ENCODE assay signal across 20 mouse cellular contexts in the genomic region with DNA sequence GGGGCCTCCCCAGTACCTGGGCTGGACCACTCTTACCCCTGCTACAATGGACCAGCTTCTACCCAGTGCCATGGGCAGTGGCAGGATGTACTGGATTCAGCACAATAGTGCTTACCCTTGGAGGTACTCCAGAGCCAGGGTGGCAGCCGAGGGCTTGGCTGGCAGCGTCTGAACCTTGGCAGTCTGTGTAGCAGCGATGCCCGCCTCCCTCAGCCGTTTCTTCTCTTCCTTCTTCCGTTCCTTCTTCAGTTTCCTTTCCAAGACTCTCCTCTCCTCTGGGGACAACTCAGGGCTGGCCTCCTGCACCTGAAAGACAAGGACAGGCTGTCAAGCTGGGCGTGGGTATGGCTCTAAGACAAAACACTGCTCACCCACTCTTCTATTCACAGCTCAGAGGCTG. TPM values are rescaled to one million over a fixed set of nuclear protein-coding genes. Genes with fewer than 3 reads are reported as not detected.
A peak's percentile ranks its signal among the peaks of the same experiment; 100 is the strongest.
DNase-seq lines count a peak whose midpoint lies in the region; ATAC-seq lines count a peak whose summit lies in the region.
"Had no signal": no experiment of that assay in that cellular context is flagged by ENCODE, and none has a peak within 500 bp of the region (broad histone marks: within the 10 kb centered on the region; RNA-seq: fewer than 3 reads in every experiment).

No protein-coding gene starts in this region.

- H3K4me2 ChIP-seq in heart, embryonic 11.5 days = no peak overlapping the region
- peak overlapping the region; percentile 45; the same call in 1 of the 2 replicates for H3K4me2 ChIP-seq in embryonic facial prominence, embryonic 15.5 days (replicated peaks)

- H3K27me3 ChIP-seq in heart, embryonic 11.5 days (ENCODE audit: control insufficient read depth, insufficient read depth, low read length) = 0 out of 2 replicates have a peak, but pooled peaks cover 5% of the 10 kb centered on the region
- no peaks in the 10 kb centered on the region for H3K27me3 ChIP-seq in megakaryocyte, embryonic 14.5 days (replicated peaks)
- H3K27me3 ChIP-seq in embryonic facial prominence, embryonic 15.5 days = no peaks in the 10 kb centered on the region
- H3K27me3 ChIP-seq: embryonic facial prominence, embryonic 12.5 days; liver, embryonic 13.5 days had no signal

- peaks cover 13% of the 10 kb centered on the region for H3K4me1 ChIP-seq in heart, embryonic 11.5 days (ENCODE audit: control insufficient read depth, insufficient read depth, low read length)
- H3K4me1 ChIP-seq in megakaryocyte, embryonic 14.5 days = peaks cover 67% of the 10 kb centered on the region
- peaks cover 16% of the 10 kb centered on the region for H3K4me1 ChIP-seq in embryonic facial prominence, embryonic 15.5 days

- DNase-seq in heart, adult 11 months = peak; percentile 94
- DNase-seq in layer of hippocampus, postnatal 10 days (ENCODE audit: low spot score in 2 of 2) = peak; percentile 55
- DNase-seq in layer of hippocampus, adult 9-11 months = no peak
- no peak for DNase-seq in testis, postnatal 10 days (ENCODE audit: low spot score)

- H3K27ac ChIP-seq in heart, embryonic 11.5 days (ENCODE audit: low read depth, low read length) = no peak overlapping the region
- no peak overlapping the region for H3K27ac ChIP-seq in embryonic facial prominence, embryonic 15.5 days (replicated peaks)

- ATAC-seq in heart, embryonic 11.5 days (replicated peaks; ENCODE audit: insufficient number of reproducible peaks, low FRiP score, low TSS enrichment) = no peak
- no peak for ATAC-seq in megakaryocyte, adult 5-6 weeks (ENCODE audit: poor library complexity, severe bottlenecking)
- no peak for ATAC-seq in embryonic facial prominence, embryonic 15.5 days (ENCODE audit: insufficient number of reproducible peaks, low FRiP score, low TSS enrichment, low read depth)

- no peak overlapping the region for H3K9ac ChIP-seq in heart, embryonic 11.5 days (ENCODE audit: low read depth, low read length)
- H3K9ac ChIP-seq in embryonic facial prominence, embryonic 15.5 days = no peak overlapping the region
- H3K9ac ChIP-seq: embryonic facial prominence, embryonic 12.5 days had no signal

- H3K4me3 ChIP-seq in heart, embryonic 11.5 days (ENCODE audit: low read depth, low read length) = no peak overlapping the region
- peak overlapping the region; percentile 88 for H3K4me3 ChIP-seq in megakaryocyte, embryonic 14.5 days (replicated peaks)
- H3K4me3 ChIP-seq in embryonic facial prominence, embryonic 15.5 days (replicated peaks) = no peak overlapping the region
- H3K4me3 ChIP-seq: embryonic facial prominence, embryonic 12.5 days; liver, embryonic 13.5 days had no signal

- no peaks in the 10 kb centered on the region for H3K36me3 ChIP-seq in heart, embryonic 11.5 days (ENCODE audit: control insufficient read depth, insufficient read depth, low read length)
- H3K36me3 ChIP-seq in megakaryocyte, embryonic 14.5 days (replicated peaks; ENCODE audit: low read length) = peaks cover 75% of the 10 kb centered on the region
- H3K36me3 ChIP-seq in embryonic facial prominence, embryonic 15.5 days = peaks cover 2% of the 10 kb centered on the region; the same call in 1 of the 2 replicates
- H3K36me3 ChIP-seq: embryonic facial prominence, embryonic 12.5 days had no signal

- WGBS in heart, embryonic 11.5 days (ENCODE audit: insufficient replicate concordance) = 62% methylated on average over 7 of the region's 7 CpGs
- 61% methylated on average over 7 of the region's 7 CpGs for WGBS in embryonic facial prominence, embryonic 15.5 days

- no peaks in the 10 kb centered on the region for H3K9me3 ChIP-seq in heart, embryonic 11.5 days (replicated peaks; ENCODE audit: control insufficient read depth, low read length)
- no peaks in the 10 kb centered on the region for H3K9me3 ChIP-seq in megakaryocyte, embryonic 14.5 days
- no peaks in the 10 kb centered on the region for H3K9me3 ChIP-seq in embryonic facial prominence, embryonic 15.5 days (replicated peaks)
- H3K9me3 ChIP-seq: embryonic facial prominence, embryonic 12.5 days; forebrain, embryonic 10.5 days; liver, embryonic 13.5 days had no signal

RNA-seq across cellular contexts. Expression of a gene that starts 11.4 kb away (rescaled TPM):
- polyA plus RNA-seq in heart, embryonic 11.5 days (2014; fragmentation: Nextera tagmentation; extraction: Ambion mirVana) = not detected in 2 replicates
- not detected for total RNA-seq in layer of hippocampus, postnatal 10 days (2021)
- not detected in 2 replicates for polyA plus RNA-seq in megakaryocyte, embryonic 14.5 days (2012; ENCODE audit: insufficient read depth, low replicate concordance)
- total RNA-seq in megakaryocyte, adult 5-6 weeks (2015) = not detected in 2 replicates
- total RNA-seq in megakaryocyte, adult 5-6 weeks (2017) = not detected in 2 replicates
- polyA plus RNA-seq in embryonic facial prominence, embryonic 15.5 days (2015; fragmentation: Nextera tagmentation; extraction: Ambion mirVana) = 24.0 and 32.3 TPM in 2 replicates
- total RNA-seq: adrenal gland, postnatal 14 days; ES-E14; granulocyte monocyte progenitor cell, adult 5-6 weeks; heart, postnatal 25 days; layer of hippocampus, adult 8-10 months; left cerebral cortex, postnatal 14 days had no signal
- polyA plus RNA-seq: forebrain, embryonic 10.5 days; inflammation-experienced regulatory T-cells, adult 6 months; kidney, postnatal 0 days; liver, embryonic 13.5 days; neural tube, embryonic 14.5 days had no signal

RNA-seq across cellular contexts. Expression of a gene that starts 12.6 kb away (rescaled TPM):
- 85.3 and 95.2 TPM in 2 replicates for polyA plus RNA-seq in heart, embryonic 11.5 days (2014; fragmentation: Nextera tagmentation; extraction: Ambion mirVana)
- 10 to 100 TPM; 74.9 to 79.5 TPM for total RNA-seq in layer of hippocampus, postnatal 10 days (2021)
- 51.4 and 67.9 TPM in 2 replicates for polyA plus RNA-seq in megakaryocyte, embryonic 14.5 days (2012; ENCODE audit: insufficient read depth, low replicate concordance)
- total RNA-seq in megakaryocyte, adult 5-6 weeks (2015) = 35.6 and 42.6 TPM in 2 replicates
- total RNA-seq in megakaryocyte, adult 5-6 weeks (2017) = 20.0 and 24.6 TPM in 2 replicates
- 97.5 and 100 TPM in 2 replicates for polyA plus RNA-seq in embryonic facial prominence, embryonic 15.5 days (2015; fragmentation: Nextera tagmentation; extraction: Ambion mirVana)

RNA-seq across cellular contexts. Expression of a gene that starts 13.6 kb away (rescaled TPM):
- polyA plus RNA-seq in heart, embryonic 11.5 days (2014; fragmentation: Nextera tagmentation; extraction: Ambion mirVana) = 7.2 and 7.5 TPM in 2 replicates
- 1 to 10 TPM; 6.8 to 7.8 TPM for total RNA-seq in layer of hippocampus, postnatal 10 days (2021)
- polyA plus RNA-seq in megakaryocyte, embryonic 14.5 days (2012; ENCODE audit: insufficient read depth, low replicate concordance) = 54.8 and 69.9 TPM in 2 replicates
- 9.8 and 13.1 TPM in 2 replicates for total RNA-seq in megakaryocyte, adult 5-6 weeks (2015)
- 9.6 and 14.8 TPM in 2 replicates for total RNA-seq in megakaryocyte, adult 5-6 weeks (2017)
- polyA plus RNA-seq in embryonic facial prominence, embryonic 15.5 days (2015; fragmentation: Nextera tagmentation; extraction: Ambion mirVana) = 2.9 and 3.4 TPM in 2 replicates

RNA-seq across cellular contexts. Expression of a gene that starts 38.4 kb away (rescaled TPM):
- 1.4 and 2.5 TPM in 2 replicates for polyA plus RNA-seq in heart, embryonic 11.5 days (2014; fragmentation: Nextera tagmentation; extraction: Ambion mirVana)
- 100 to 1,000 TPM; 255 to 270 TPM for total RNA-seq in layer of hippocampus, postnatal 10 days (2021)
- 25.6 and 59.2 TPM in 2 replicates for polyA plus RNA-seq in megakaryocyte, embryonic 14.5 days (2012; ENCODE audit: insufficient read depth, low replicate concordance)
- total RNA-seq in megakaryocyte, adult 5-6 weeks (2015) = 42.5 and 43.9 TPM in 2 replicates
- total RNA-seq in megakaryocyte, adult 5-6 weeks (2017) = 56.9 and 61.1 TPM in 2 replicates
- 2.5 and 2.9 TPM in 2 replicates for polyA plus RNA-seq in embryonic facial prominence, embryonic 15.5 days (2015; fragmentation: Nextera tagmentation; extraction: Ambion mirVana)

RNA-seq across cellular contexts. Expression of a gene that starts 41.2 kb away (rescaled TPM):
- polyA plus RNA-seq in heart, embryonic 11.5 days (2014; fragmentation: Nextera tagmentation; extraction: Ambion mirVana) = 0.17 and 0.21 TPM in 2 replicates
- total RNA-seq in layer of hippocampus, postnatal 10 days (2021) = under 1 TPM; 0.22 to 0.32 TPM
- 1.8 TPM in 1 of 2 replicates, not detected in the other for polyA plus RNA-seq in megakaryocyte, embryonic 14.5 days (2012; ENCODE audit: insufficient read depth, low replicate concordance)
- total RNA-seq in megakaryocyte, adult 5-6 weeks (2015) = 18.3 and 19.9 TPM in 2 replicates
- 16.6 and 19.7 TPM in 2 replicates for total RNA-seq in megakaryocyte, adult 5-6 weeks (2017)
- 4.2 and 4.6 TPM in 2 replicates for polyA plus RNA-seq in embryonic facial prominence, embryonic 15.5 days (2015; fragmentation: Nextera tagmentation; extraction: Ambion mirVana)
- polyA plus RNA-seq: inflammation-experienced regulatory T-cells, adult 6 months had no signal

Comparison
In these comparisons a context has a peak if more than half of its experiments do, and no peak if none do; other contexts are left out.
1. DNase-seq: peak in heart, adult 11 months (single experiment) and layer of hippocampus, postnatal 10 days (2 of 2); none in layer of hippocampus, adult 9-11 months (single experiment) and testis, postnatal 10 days (single experiment).
2. RNA of a gene that starts 11.4 kb away (polyA plus RNA-seq): 24.0 to 32.3 TPM in embryonic facial prominence, embryonic 15.5 days; not detected in heart, embryonic 11.5 days and not detected in megakaryocyte, embryonic 14.5 days; every median in the first group is over 10 times any median in the second.